Mouse (Mus musculus): ENCODE results near the gene Ceacam16. TPM values are rescaled to one million over a fixed set of nuclear protein-coding genes. Genes with fewer than 3 reads are reported as not detected.

Ceacam16 gene
- total and polyA plus RNA-seq, 3 experiments: 1.1 to 7.7 (median 3.2) TPM

DNA sequence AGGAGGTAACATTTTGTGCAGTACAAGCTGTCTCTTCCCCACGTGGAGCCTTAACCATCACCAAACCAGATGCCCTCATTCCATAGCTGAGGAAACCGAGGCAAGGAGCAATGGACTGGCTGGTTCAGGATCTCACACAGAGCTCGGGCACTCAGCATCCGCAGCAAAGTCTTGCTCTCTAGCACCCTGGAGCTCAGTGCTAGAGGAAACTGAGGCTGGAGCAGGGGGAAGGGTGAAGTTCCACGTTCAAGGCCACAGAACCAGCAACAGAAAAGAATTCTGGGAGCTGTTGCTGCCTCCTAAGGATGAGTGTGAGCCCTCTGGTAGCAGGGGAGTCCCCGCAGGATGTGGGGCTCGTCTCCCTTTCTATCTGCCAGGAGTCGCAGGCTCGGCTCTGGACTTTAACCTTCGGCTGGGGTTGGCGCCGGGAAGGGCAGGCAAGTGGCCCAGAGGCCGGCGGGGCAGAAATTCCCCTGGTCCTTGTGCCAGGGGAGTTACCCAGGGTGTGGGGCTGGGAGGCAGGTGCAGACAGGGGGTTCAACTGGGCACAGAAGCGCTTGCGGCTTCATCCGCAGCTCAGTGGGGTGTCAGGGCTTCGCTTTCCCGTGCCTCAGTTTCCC is 18.1 kb downstream of the Ceacam16 start:
- H3K4me1 ChIP-seq (ENCODE audit: control insufficient read depth in 1 of 2, insufficient read depth in 2 of 2): peaks cover 10 to 52% of the 10 kb centered on the region in 2 experiments
- TF ChIP-seq EP300 (IDR thresholded peaks at IDR 0.05; ENCODE audit: low read length): no peak
- TF ChIP-seq MXI1 (IDR thresholded peaks at IDR 0.05; ENCODE audit: low read depth, low read length): no peak
- TF ChIP-seq IRF4 (IDR thresholded peaks at IDR 0.05; ENCODE audit: low read depth, low read length): no peak
- no peak for TF ChIP-seq CTCF (conservative IDR thresholded peaks at IDR 0.05 in 1 of 2, IDR thresholded peaks at IDR 0.05 in 1 of 2; ENCODE audit: low read depth in 2 of 2, low read length in 2 of 2)
- no peak for TF ChIP-seq ETS1 (conservative IDR thresholded peaks at IDR 0.05; ENCODE audit: low read depth, low read length)
- TF ChIP-seq E2F4 (IDR thresholded peaks at IDR 0.05; ENCODE audit: insufficient replicate concordance, low read depth, low read length): no peak
- no peak for TF ChIP-seq USF2 (conservative IDR thresholded peaks at IDR 0.05; ENCODE audit: low read depth, low read length)
- no peak for TF ChIP-seq POLR2A (IDR thresholded peaks at IDR 0.05; ENCODE audit: low read depth, low read length)
- no peak for TF ChIP-seq HCFC1 (IDR thresholded peaks at IDR 0.05; ENCODE audit: low read depth, low read length)
- TF ChIP-seq SMC3 (IDR thresholded peaks at IDR 0.05; ENCODE audit: low read depth, low read length): no peak
- no peak for TF ChIP-seq NELFE (IDR thresholded peaks at IDR 0.05; ENCODE audit: low read depth, low read length)
- TF ChIP-seq POLR2AphosphoS2 (IDR thresholded peaks at IDR 0.05; ENCODE audit: low read depth, low read length): no peak
- no peak for TF ChIP-seq RCOR1 (conservative IDR thresholded peaks at IDR 0.05; ENCODE audit: low read depth, low read length)
- no peak for TF ChIP-seq ELF1 (IDR thresholded peaks at IDR 0.05; ENCODE audit: low read depth, low read length)
- no peak for TF ChIP-seq JUND (conservative IDR thresholded peaks at IDR 0.05; ENCODE audit: low read depth, low read length)
- TF ChIP-seq BHLHE40 (IDR thresholded peaks at IDR 0.05; ENCODE audit: low read depth, low read length): no peak
- TF ChIP-seq TBP (conservative IDR thresholded peaks at IDR 0.05; ENCODE audit: low read depth, low read length): no peak
- no peak for TF ChIP-seq MAZ (IDR thresholded peaks at IDR 0.05; ENCODE audit: low read depth, low read length)
- in situ Hi-C loops (cut with MboI; ENCODE audit: low pct_ligation_motif_present, low pct_unique_long_range_greater_than_20kb, low sequenced_read_pairs): loop anchor here (5.0 kb wide), 1 partner anchor 41 kb away; no protein-coding TSS in a partner anchor

DNA sequence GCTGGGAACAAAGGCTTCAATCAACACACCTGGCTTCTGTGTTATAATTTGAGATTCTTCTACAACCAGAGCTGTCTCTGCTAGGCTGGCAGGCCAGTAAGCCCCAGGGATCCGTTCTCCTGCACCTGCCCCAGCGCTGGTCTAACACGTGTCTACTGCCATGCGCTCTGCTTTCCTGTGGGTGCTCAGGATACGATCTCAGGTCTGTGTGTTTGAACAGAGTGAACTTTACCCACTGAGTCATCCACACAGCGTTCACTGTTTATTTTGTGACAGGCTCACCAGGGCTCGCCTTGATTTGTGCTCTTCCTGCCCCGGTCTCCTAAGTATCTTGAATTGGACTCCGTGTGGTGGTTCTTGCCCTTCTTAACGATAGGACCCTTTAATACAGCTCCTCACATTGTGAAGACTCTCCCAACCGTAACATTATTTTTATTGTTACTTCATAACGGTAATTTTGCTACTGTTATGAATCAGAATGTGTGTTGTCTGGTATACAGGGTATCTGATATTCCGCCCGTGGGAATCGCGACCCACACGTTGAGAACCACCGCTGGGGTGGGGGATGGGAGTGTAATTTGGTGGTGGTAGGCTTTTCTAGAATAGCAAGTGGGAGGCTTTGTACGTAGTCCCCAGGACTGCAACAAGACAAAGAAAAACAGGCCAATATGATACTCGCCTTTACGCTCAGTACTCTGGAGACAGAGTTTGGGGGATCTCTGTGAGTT is 19.2 kb downstream of the Ceacam16 start:
- no peak overlapping the region for H3K9ac ChIP-seq (ENCODE audit: insufficient read depth, low read depth)
- DNase-seq (ENCODE audit: extremely low read depth): no peak
- TF ChIP-seq JUN (IDR thresholded peaks at IDR 0.05; ENCODE audit: insufficient read depth, low read depth, low read length): no peak
- no peak for TF ChIP-seq PAX5 (IDR thresholded peaks at IDR 0.05; ENCODE audit: low read length)
- TF ChIP-seq RAD21 (IDR thresholded peaks at IDR 0.05; ENCODE audit: low read depth, low read length): no peak
- TF ChIP-seq BHLHE40 (IDR thresholded peaks at IDR 0.05; ENCODE audit: low read depth, low read length): no peak
- no peak for TF ChIP-seq CHD1 (IDR thresholded peaks at IDR 0.05; ENCODE audit: low read depth, low read length)
- TF ChIP-seq NELFE (IDR thresholded peaks at IDR 0.05; ENCODE audit: low read depth, low read length): no peak
- TF ChIP-seq USF1 (IDR thresholded peaks at IDR 0.05; ENCODE audit: low read depth, low read length): no peak
- TF ChIP-seq POLR2AphosphoS2 (IDR thresholded peaks at IDR 0.05; ENCODE audit: low read depth, low read length): no peak
- no peak for TF ChIP-seq ZNF384 (IDR thresholded peaks at IDR 0.05; ENCODE audit: low read depth, low read length)
- TF ChIP-seq MAFK (IDR thresholded peaks at IDR 0.05; ENCODE audit: insufficient replicate concordance, low read length): no peak
- no peak for TF ChIP-seq NRF1 (IDR thresholded peaks at IDR 0.05; ENCODE audit: low read depth, low read length)
- no peaks in the 10 kb centered on the region for H3K9me3 ChIP-seq (replicated peaks; ENCODE audit: low read length)
- in situ Hi-C loops (cut with MboI; ENCODE audit: low pct_ligation_motif_present, low pct_unique_long_range_greater_than_20kb, low sequenced_read_pairs): loop anchor here (5.0 kb wide), 1 partner anchor 40 kb away; no protein-coding TSS in a partner anchor
- H3K79me2 ChIP-seq (replicated peaks; ENCODE audit: control insufficient read depth, extremely low read depth, insufficient read depth, poor library complexity, severe bottlenecking): no peaks in the 10 kb centered on the region
- H3K27ac ChIP-seq (ENCODE audit: insufficient read depth, low read depth): no peak overlapping the region
- no peaks in the 10 kb centered on the region for H3K27me3 ChIP-seq (replicated peaks)
- no peak overlapping the region for H3K4me3 ChIP-seq (replicated peaks in 1 of 3; ENCODE audit: low read depth in 2 of 3, low read length in 2 of 3, poor library complexity in 1 of 3)
- no peaks in the 10 kb centered on the region for H3K36me3 ChIP-seq (replicated peaks in 1 of 2; ENCODE audit: control insufficient read depth in 1 of 2, insufficient read depth in 1 of 2, low read length in 1 of 2)
- H3K4me2 ChIP-seq (ENCODE audit: insufficient read depth, low read depth, poor library complexity, severe bottlenecking): no peak overlapping the region
- peaks cover 10 to 48% of the 10 kb centered on the region in 2 experiments for H3K4me1 ChIP-seq (ENCODE audit: control insufficient read depth in 1 of 2, insufficient read depth in 2 of 2)
- dilution Hi-C loops (cut with MboI; ENCODE audit: extremely low pct_ligation_motif_present, extremely low pct_unique_long_range_greater_than_20kb, low sequenced_read_pairs): no loop called here

More for the DNA sequence above, 18.1 kb downstream of the Ceacam16 start:
- H3K27me3 ChIP-seq (replicated peaks): no peaks in the 10 kb centered on the region
- H3K79me2 ChIP-seq (replicated peaks; ENCODE audit: control insufficient read depth, extremely low read depth, insufficient read depth, poor library complexity, severe bottlenecking): no peaks in the 10 kb centered on the region
- H3K27ac ChIP-seq (ENCODE audit: insufficient read depth, low read depth): no peak overlapping the region
- no peaks in the 10 kb centered on the region for H3K9me3 ChIP-seq (replicated peaks; ENCODE audit: low read length)
- no peak overlapping the region for H3K4me3 ChIP-seq (replicated peaks in 1 of 3; ENCODE audit: low read depth in 2 of 3, low read length in 2 of 3, poor library complexity in 1 of 3)
- dilution Hi-C loops (cut with MboI; ENCODE audit: extremely low pct_ligation_motif_present, extremely low pct_unique_long_range_greater_than_20kb, low sequenced_read_pairs): no loop called here
- DNase-seq (ENCODE audit: extremely low read depth): no peak
- H3K9ac ChIP-seq (ENCODE audit: insufficient read depth, low read depth): no peak overlapping the region
- no peak overlapping the region for H3K4me2 ChIP-seq (ENCODE audit: insufficient read depth, low read depth, poor library complexity, severe bottlenecking)
- no peaks in the 10 kb centered on the region for H3K36me3 ChIP-seq (replicated peaks in 1 of 2; ENCODE audit: control insufficient read depth in 1 of 2, insufficient read depth in 1 of 2, low read length in 1 of 2)
